Mouse (Mus musculus): ENCODE data around the gene Plcxd1. TPM values are rescaled to one million over a fixed set of nuclear protein-coding genes. Genes with fewer than 3 reads are reported as not detected.

Gene Plcxd1
- total and polyA plus RNA-seq, 3 experiments: 0.64 to 1.3 TPM; not detected in 1

- Histone ChIP-seq H3K79me2 (replicated peaks; ENCODE audit: control insufficient read depth, extremely low read depth, insufficient read depth, poor library complexity, severe bottlenecking) (peaks cover 14% of the 10 kb centered on the region), H3K27me3 (replicated peaks) (no peaks in the 10 kb centered on the region), H3K4me1 (ENCODE audit: control insufficient read depth in 1 of 2, insufficient read depth in 2 of 2) (peaks cover 5 to 22% of the 10 kb centered on the region in 2 experiments), H3K9ac (ENCODE audit: insufficient read depth, low read depth) (no peak overlapping the region), H3K27ac (ENCODE audit: insufficient read depth, low read depth) (no peak overlapping the region), H3K9me3 (replicated peaks; ENCODE audit: low read length) (no peaks in the 10 kb centered on the region), H3K36me3 (replicated peaks in 1 of 2; ENCODE audit: control insufficient read depth in 1 of 2, insufficient read depth in 1 of 2, low read length in 1 of 2) (peaks cover 39 to 62% of the 10 kb centered on the region in 2 experiments), H3K4me2 (ENCODE audit: insufficient read depth, low read depth, poor library complexity, severe bottlenecking) (no peak overlapping the region), H3K4me3 (replicated peaks in 1 of 3; ENCODE audit: low read depth in 2 of 3, low read length in 2 of 3, poor library complexity in 1 of 3) (no peak overlapping the region)
- in situ Hi-C loops (cut with MboI; ENCODE audit: low pct_ligation_motif_present, low pct_unique_long_range_greater_than_20kb, low sequenced_read_pairs): no loop called here
- TF ChIP-seq MEF2A (IDR thresholded peaks at IDR 0.05; ENCODE audit: borderline replicate concordance, low read depth, low read length) (no peak), NELFE (IDR thresholded peaks at IDR 0.05; ENCODE audit: low read depth, low read length) (no peak), POLR2A (IDR thresholded peaks at IDR 0.05; ENCODE audit: low read depth, low read length) (no peak), RCOR1 (conservative IDR thresholded peaks at IDR 0.05; ENCODE audit: low read depth, low read length) (no peak), CHD2 (IDR thresholded peaks at IDR 0.05; ENCODE audit: low read length) (no peak), TCF12 (IDR thresholded peaks at IDR 0.05; ENCODE audit: low read depth, low read length) (no peak), ELF1 (IDR thresholded peaks at IDR 0.05; ENCODE audit: low read depth, low read length) (no peak), EP300 (IDR thresholded peaks at IDR 0.05; ENCODE audit: low read length) (no peak), HCFC1 (IDR thresholded peaks at IDR 0.05; ENCODE audit: low read depth, low read length) (no peak), CTCF (conservative IDR thresholded peaks at IDR 0.05 in 1 of 2, IDR thresholded peaks at IDR 0.05 in 1 of 2; ENCODE audit: low read depth in 2 of 2, low read length in 2 of 2) (no peak), ZNF384 (IDR thresholded peaks at IDR 0.05; ENCODE audit: low read depth, low read length) (no peak), POLR2AphosphoS2 (IDR thresholded peaks at IDR 0.05; ENCODE audit: low read depth, low read length) (no peak), NRF1 (IDR thresholded peaks at IDR 0.05; ENCODE audit: low read depth, low read length) (no peak), MAX (IDR thresholded peaks at IDR 0.05; ENCODE audit: low read length) (no peak), ZKSCAN1 (IDR thresholded peaks at IDR 0.05; ENCODE audit: borderline replicate concordance, low read depth, low read length) (no peak)
- dilution Hi-C loops (cut with MboI; ENCODE audit: extremely low pct_ligation_motif_present, extremely low pct_unique_long_range_greater_than_20kb, low sequenced_read_pairs): no loop called here
- no peak for DNase-seq (ENCODE audit: extremely low read depth)
Measured at GRCm38 (mm10) chr5:110140424-110140823, 40.7 kb downstream of the Plcxd1 start.

- no peak for DNase-seq (ENCODE audit: extremely low read depth)
- dilution Hi-C loops (cut with MboI; ENCODE audit: extremely low pct_ligation_motif_present, extremely low pct_unique_long_range_greater_than_20kb, low sequenced_read_pairs) (no loop called here), in situ Hi-C loops (cut with MboI; ENCODE audit: low pct_ligation_motif_present, low pct_unique_long_range_greater_than_20kb, low sequenced_read_pairs) (no loop called here)
- no peak overlapping the region for H3K9ac ChIP-seq (ENCODE audit: insufficient read depth, low read depth)
- H3K4me1 ChIP-seq (ENCODE audit: control insufficient read depth in 1 of 2, insufficient read depth in 2 of 2): peaks cover 5 to 13% of the 10 kb centered on the region in 2 experiments
- no peaks in the 10 kb centered on the region for H3K9me3 ChIP-seq (replicated peaks; ENCODE audit: low read length)
- no peaks in the 10 kb centered on the region; the same call in none of the 2 replicates for H3K79me2 ChIP-seq (replicated peaks; ENCODE audit: control insufficient read depth, extremely low read depth, insufficient read depth, poor library complexity, severe bottlenecking)
- H3K4me3 ChIP-seq (replicated peaks in 1 of 3; ENCODE audit: low read depth in 2 of 3, low read length in 2 of 3, poor library complexity in 1 of 3): no peak overlapping the region
- TF ChIP-seq KAT2A (IDR thresholded peaks at IDR 0.05; ENCODE audit: insufficient replicate concordance, low read length) (no peak), MAZ (IDR thresholded peaks at IDR 0.05; ENCODE audit: low read depth, low read length) (no peak), EP300 (IDR thresholded peaks at IDR 0.05; ENCODE audit: low read length) (no peak), SMC3 (IDR thresholded peaks at IDR 0.05; ENCODE audit: low read depth, low read length) (no peak)
- H3K4me2 ChIP-seq (ENCODE audit: insufficient read depth, low read depth, poor library complexity, severe bottlenecking): no peak overlapping the region
- no peaks in the 10 kb centered on the region for H3K27me3 ChIP-seq (replicated peaks)
- no peak overlapping the region for H3K27ac ChIP-seq (ENCODE audit: insufficient read depth, low read depth)
- peaks cover 55 to 80% of the 10 kb centered on the region in 2 experiments for H3K36me3 ChIP-seq (replicated peaks in 1 of 2; ENCODE audit: control insufficient read depth in 1 of 2, insufficient read depth in 1 of 2, low read length in 1 of 2)
Measured at GRCm38 (mm10) chr5:110142309-110142708, 42.5 kb downstream of the Plcxd1 start.
